Mouse (Mus musculus) forebrain, embryonic 11.5 days (tissue): Measurements from ENCODE around the gene Tnfrsf11a. TPM values are rescaled to one million over a fixed set of nuclear protein-coding genes. Genes with fewer than 3 reads are reported as not detected.
"Not testable (repeated sequence)": the region's sequence is repeated elsewhere in the genome, so short reads cannot be mapped to it uniquely, and the experiment has no call there.

Experiments
- ATAC-seq: fragments of 200-750 bp; cut with Nextera tagmentation; replicated peaks from 2 replicates; pipeline ENCODE4 v1.8.0; 2017; ENCODE audit warnings: moderate TSS enrichment; ENCODE audit not compliant: low FRiP score
- DNase-seq: peaks from one replicate; pipeline ENCODE4 v3.0.0-alpha.2; 2017; ENCODE audit warnings: low spot score
- H3K27ac ChIP-seq: fragments of 300-500 bp; sonication (generic); 2 replicates; pipeline ENCODE4 v1.5.1; 2014; ENCODE audit warnings: low read depth, low read length
- H3K27me3 ChIP-seq: fragments of 300-500 bp; sonication (generic); 2 replicates; pipeline ENCODE4 v1.6.1; 2014; ENCODE audit warnings: mild to moderate bottlenecking, low read length, mixed read lengths; ENCODE audit not compliant: control insufficient read depth, insufficient read depth
- H3K36me3 ChIP-seq: fragments of 300-500 bp; sonication (generic); 2 replicates; pipeline ENCODE4 v1.6.1; 2014; ENCODE audit warnings: mild to moderate bottlenecking, low read length, moderate library complexity, mixed read lengths; ENCODE audit not compliant: control insufficient read depth, insufficient read depth
- H3K4me1 ChIP-seq: fragments of 300-500 bp; sonication (generic); replicated peaks from 2 replicates; pipeline ENCODE4 v1.6.1; 2014; ENCODE audit warnings: low read length, mixed read lengths; ENCODE audit not compliant: control insufficient read depth, insufficient read depth
- H3K4me2 ChIP-seq: fragments of 300-500 bp; sonication (generic); 2 replicates; pipeline ENCODE4 v1.6.1; 2014; ENCODE audit warnings: low read depth, mild to moderate bottlenecking, low read length, moderate library complexity, mixed read lengths; ENCODE audit not compliant: severe bottlenecking
- H3K4me3 ChIP-seq: fragments of 300-500 bp; sonication (generic); 2 replicates; pipeline ENCODE4 v1.5.1; 2014; ENCODE audit warnings: low read depth, low read length
- H3K9ac ChIP-seq: fragments of 300-500 bp; sonication (generic); 2 replicates; pipeline ENCODE4 v1.6.1; 2014; ENCODE audit warnings: low read length
- H3K9me3 ChIP-seq: fragments of 300-500 bp; sonication (generic); 2 replicates; pipeline ENCODE4 v1.6.1; 2016; ENCODE audit warnings: low read length, mixed read lengths; ENCODE audit not compliant: control insufficient read depth
- WGBS: fragments of 180-500 bp; shearing (Covaris S2); extraction: QIAGEN DNeasy Blood & Tissue Kit; methylation state at CpG from one replicate; pipeline ENCODE4 v1.1.7; 2014; 5-methylcytosine and 5-hydroxymethylcytosine counted together
- polyA plus RNA-seq: library from polyadenylated mRNA; unstranded; fragments of >200 nt; fragmentation: Nextera tagmentation; extraction: Ambion mirVana; gene quantifications from 2 replicates; pipeline ENCODE4 v1.2.1, GENCODE M21; 2014

Tnfrsf11a gene
- polyA plus RNA-seq, 1 experiment from 2014 or later: 0.09 TPM

DNA sequence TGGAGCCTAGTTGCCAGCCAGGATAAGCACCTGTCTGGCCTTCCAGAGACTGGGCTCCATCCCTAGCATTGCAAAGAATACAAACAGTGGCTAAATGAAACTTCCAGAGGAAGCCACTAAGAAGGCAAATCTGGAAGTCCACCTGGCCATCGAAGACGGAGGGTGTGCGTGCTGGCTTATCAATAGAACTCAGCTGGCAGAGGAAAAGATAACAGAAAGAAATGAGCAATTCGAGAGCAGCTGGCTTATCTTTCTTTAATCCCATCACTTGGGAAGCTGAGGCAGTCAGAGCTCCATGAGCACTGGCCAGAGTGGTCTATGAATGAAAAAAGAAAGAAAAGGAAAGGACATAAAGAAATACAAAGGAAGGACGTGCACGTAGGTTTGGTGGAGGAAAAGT is 20.1 kb downstream of the Tnfrsf11a start:
- Histone ChIP-seq H3K9ac (no peak overlapping the region), H3K4me3 (no peak overlapping the region), H3K36me3 (no peaks in the 10 kb centered on the region), H3K9me3 (no peaks in the 10 kb centered on the region), H3K4me1 (no peaks in the 10 kb centered on the region), H3K27ac (no peak overlapping the region), H3K27me3 (no peaks in the 10 kb centered on the region), H3K4me2 (no peak overlapping the region)
- DNase-seq (no peak), ATAC-seq (no peak)
- 88% methylated on average over 6 of the region's 6 CpGs for WGBS

DNA sequence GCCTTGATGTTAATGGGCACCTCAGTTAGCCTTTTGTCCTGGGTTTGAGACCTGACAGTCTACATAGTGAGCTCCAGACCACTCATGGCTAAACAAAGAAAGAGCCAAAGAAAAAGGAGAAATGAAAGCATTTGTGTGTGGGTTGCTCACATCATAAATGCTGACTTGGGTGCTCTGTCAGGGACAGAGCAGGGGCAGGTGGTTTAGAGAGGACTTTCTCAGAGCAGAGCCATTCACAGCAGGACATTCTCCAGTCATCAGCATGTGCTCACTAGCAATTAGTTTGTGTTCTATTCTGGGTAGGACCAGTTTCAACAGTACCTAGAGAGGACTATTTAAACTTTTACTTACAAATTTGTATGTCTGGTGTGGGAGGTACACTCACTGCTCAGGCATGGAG is 20.7 kb downstream of the Tnfrsf11a start:
- Histone ChIP-seq H3K36me3 (no peaks in the 10 kb centered on the region), H3K4me3 (no peak overlapping the region), H3K4me1 (no peaks in the 10 kb centered on the region), H3K27me3 (no peaks in the 10 kb centered on the region), H3K4me2 (no peak overlapping the region), H3K9ac (no peak overlapping the region), H3K27ac (no peak overlapping the region), H3K9me3 (no peaks in the 10 kb centered on the region)
- ATAC-seq (no peak), DNase-seq (no peak)

DNA sequence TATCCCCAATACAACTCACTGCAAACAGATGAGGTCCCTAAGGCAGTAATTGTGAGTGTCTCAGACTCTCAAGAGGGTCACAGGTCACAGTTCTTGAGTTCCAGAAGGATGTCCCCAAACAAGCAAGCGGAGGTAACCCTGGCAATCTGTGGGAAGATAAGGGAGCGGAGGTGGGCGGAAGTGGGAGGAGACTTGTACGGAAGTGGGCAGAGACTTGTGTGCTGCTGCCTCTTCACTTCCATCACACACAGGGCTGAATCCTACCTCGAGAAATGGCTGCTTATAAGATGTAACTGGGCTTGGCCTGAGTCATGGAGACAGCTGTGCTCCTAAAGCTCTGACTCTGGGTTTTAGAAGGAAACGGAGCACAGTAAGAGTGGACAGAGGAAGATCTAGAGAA is 22.4 kb downstream of the Tnfrsf11a start:
- ATAC-seq: no peak
- no peak for DNase-seq
- Histone ChIP-seq H3K36me3 (no peaks in the 10 kb centered on the region), H3K27ac (no peak overlapping the region), H3K9ac (no peak overlapping the region), H3K4me1 (no peaks in the 10 kb centered on the region), H3K9me3 (no peaks in the 10 kb centered on the region), H3K4me2 (no peak overlapping the region), H3K4me3 (no peak overlapping the region), H3K27me3 (no peaks in the 10 kb centered on the region)
- 76% methylated on average over 6 of the region's 6 CpGs for WGBS

DNA sequence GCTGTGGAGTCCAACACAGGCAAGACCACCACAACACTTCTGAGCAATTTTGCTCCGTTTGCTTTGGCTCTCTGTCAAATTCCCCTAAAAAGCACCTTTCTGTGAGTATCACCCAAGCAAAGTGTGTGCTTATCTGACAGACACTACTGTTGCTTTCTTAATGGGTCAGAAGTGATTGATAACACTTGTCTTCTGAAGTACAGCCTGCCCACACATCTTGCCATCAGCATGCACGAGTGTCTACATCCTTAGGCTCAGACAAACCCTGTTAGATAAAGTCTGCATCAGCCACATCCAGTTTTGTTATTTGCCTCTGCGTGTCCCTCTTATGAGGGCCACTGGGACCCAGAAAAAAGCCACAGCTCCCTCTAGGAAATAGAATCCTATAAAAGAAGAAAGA is 23.8 kb downstream of the Tnfrsf11a start:
- Histone ChIP-seq H3K9me3 (no peaks in the 10 kb centered on the region), H3K9ac (no peak overlapping the region), H3K4me3 (no peak overlapping the region), H3K27me3 (no peaks in the 10 kb centered on the region), H3K27ac (no peak overlapping the region), H3K36me3 (no peaks in the 10 kb centered on the region), H3K4me2 (no peak overlapping the region), H3K4me1 (no peaks in the 10 kb centered on the region)
- no peak for DNase-seq
- WGBS: 86% methylated on average over 3 of the region's 3 CpGs
- no peak for ATAC-seq

DNA sequence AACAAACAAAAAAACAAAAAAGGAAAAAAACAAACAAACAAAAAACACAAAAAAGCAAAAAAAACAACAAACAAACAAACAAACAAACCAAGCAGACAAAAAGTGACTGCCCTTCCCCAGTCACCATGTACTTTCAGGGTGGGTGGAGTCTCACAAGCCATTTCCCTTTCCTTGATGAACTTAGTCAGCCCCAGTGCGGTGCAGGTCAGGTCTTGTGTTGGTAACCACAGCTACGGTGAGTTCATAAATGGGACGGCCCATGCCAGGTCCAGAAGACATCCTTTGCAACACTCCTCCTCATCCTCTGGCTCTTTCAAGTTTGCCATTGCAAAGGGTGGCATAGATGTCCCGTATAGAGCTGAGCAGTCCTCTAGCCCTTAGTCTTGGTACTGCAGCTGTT is 25.0 kb downstream of the Tnfrsf11a start:
- H3K27me3 ChIP-seq: no peaks in the 10 kb centered on the region
- H3K36me3 ChIP-seq: no peaks in the 10 kb centered on the region
- H3K9ac ChIP-seq: no peak overlapping the region
- 89% methylated on average over 4 of the region's 4 CpGs for WGBS
- no peak overlapping the region for H3K4me2 ChIP-seq
- H3K4me1 ChIP-seq: no peaks in the 10 kb centered on the region
- no peak for DNase-seq
- H3K27ac ChIP-seq: no peak overlapping the region
- ATAC-seq: no peak
- no peaks in the 10 kb centered on the region for H3K9me3 ChIP-seq
- no peak overlapping the region for H3K4me3 ChIP-seq

DNA sequence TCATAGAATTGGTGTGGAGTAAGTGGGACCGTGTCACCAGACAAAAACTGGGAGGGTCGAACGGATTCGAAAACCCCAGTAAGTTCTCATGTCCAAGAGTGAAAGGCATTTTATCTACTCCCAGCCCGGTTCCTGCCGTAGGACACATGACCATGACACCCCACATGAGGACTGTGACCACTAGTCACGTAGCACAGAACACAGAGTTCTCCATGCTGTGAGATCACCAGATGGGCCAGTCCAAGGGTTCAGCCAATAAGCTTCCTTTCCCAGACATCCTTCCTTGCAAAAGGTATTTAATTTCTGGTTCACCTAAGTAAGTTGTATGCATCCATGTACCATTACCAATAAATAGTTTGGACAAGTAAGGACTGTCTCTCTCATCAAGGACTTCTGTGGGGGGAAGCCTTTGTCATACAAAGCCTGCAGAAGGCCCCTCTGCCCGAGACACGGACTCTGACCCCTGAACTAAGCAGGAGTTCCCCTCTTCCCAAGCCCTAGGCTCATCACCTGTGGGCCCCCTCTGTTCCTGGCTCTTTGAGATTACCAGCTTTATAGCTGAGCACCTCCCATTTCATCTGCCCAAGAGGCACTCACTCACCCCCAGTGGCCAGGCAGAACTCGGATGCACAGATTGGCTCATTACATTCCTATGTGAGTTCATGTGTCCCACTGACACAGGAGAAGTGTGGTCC is 26.7 kb downstream of the Tnfrsf11a start:
- Histone ChIP-seq H3K9me3 (no peaks in the 10 kb centered on the region), H3K27me3 (no peaks in the 10 kb centered on the region)
- 92% methylated on average over 10 of the region's 10 CpGs for WGBS

DNA sequence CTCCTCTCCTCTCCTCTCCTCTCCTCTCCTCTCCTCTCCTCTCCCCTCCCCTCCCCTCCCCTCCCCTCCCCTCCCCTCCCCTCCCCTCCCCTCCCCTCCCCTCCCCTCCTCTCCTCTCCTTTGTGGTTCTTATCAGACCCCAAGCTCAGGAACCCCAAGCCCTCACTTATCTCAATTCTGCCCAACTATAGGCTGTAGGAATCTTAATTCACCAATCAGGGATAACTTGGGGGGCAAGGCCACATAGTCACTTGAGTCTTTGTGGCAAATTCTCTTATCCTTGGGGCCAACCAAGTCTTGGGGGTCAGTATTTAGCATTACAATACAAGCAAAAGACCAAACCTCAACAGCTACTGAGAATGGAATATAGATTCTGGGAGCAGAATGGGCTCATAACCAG is 31.5 kb downstream of the Tnfrsf11a start:
- not testable (repeated sequence) for H3K9me3 ChIP-seq, H3K27ac ChIP-seq, H3K27me3 ChIP-seq, H3K4me1 ChIP-seq, DNase-seq, H3K4me2 ChIP-seq, H3K4me3 ChIP-seq, ATAC-seq, H3K36me3 ChIP-seq, H3K9ac ChIP-seq

More for the DNA sequence above, 26.7 kb downstream of the Tnfrsf11a start:
- Histone ChIP-seq H3K9ac (no peak overlapping the region), H3K4me1 (no peaks in the 10 kb centered on the region), H3K36me3 (no peaks in the 10 kb centered on the region), H3K27ac (no peak overlapping the region), H3K4me2 (no peak overlapping the region), H3K4me3 (no peak overlapping the region)
- DNase-seq (no peak), ATAC-seq (no peak)

DNA sequence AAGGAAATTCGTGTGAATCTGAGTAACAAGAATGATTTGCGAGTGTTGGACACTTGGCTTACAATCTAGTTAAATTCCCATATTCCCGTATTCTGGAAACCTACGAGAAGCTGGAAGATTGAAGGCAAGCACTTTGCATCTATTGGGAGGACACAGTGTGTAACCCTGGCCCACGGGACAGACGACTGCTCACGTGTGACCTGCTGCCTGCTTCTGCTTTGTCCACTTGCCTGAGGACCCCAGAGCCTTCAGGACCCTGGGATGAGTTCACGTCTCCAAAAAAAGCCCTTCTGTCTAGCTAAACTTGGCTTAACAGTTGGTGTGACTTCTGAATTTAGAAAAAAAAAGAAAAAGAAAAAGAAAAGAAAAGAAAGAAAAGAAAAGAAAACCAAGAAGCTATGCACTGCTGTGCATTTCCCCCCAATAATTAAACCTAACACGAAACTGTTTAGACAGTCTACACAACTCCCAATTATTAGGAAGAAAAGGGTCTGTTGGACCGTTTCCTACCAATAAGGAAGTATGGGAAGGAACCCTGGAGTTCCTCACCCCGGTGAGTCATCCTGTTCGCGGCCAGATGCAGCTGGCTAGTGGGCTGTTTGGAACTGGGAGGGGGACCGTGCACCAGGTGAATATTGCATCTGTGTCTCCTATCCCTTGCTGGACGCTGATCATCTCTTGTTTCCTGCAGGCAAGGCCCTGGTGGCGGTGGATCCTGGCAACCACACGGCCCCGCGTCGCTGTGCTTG is 32.6 kb downstream of the Tnfrsf11a start:
- no peaks in the 10 kb centered on the region for H3K9me3 ChIP-seq
- WGBS: 86% methylated on average over 20 of the region's 20 CpGs
- no peak overlapping the region for H3K9ac ChIP-seq
- no peaks in the 10 kb centered on the region for H3K4me1 ChIP-seq
- H3K27me3 ChIP-seq: no peaks in the 10 kb centered on the region
- no peak overlapping the region for H3K4me2 ChIP-seq
- H3K4me3 ChIP-seq: no peak overlapping the region
- ATAC-seq (0 out of 2 replicates have a peak, but pooled peaks have one; percentile 6), DNase-seq (no peak)
- H3K27ac ChIP-seq: no peak overlapping the region
- no peaks in the 10 kb centered on the region for H3K36me3 ChIP-seq

DNA sequence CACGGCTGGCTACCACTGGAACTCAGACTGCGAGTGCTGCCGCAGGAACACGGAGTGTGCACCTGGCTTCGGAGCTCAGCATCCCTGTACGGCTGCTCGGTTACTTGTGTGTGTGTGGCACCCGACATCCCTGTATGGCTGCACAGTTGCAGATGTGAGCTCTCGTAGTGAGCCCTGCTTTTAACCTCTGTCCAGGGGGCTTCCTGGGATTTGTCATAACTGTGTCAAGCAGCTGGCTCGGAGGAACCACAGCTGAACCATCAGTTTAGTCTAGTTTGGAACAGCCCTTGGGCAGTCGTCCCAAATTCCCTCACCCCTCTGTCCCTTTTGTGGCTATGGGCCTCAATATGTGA is 33.2 kb downstream of the Tnfrsf11a start:
- ATAC-seq (0 out of 2 replicates have a peak, but pooled peaks have one; percentile 35), DNase-seq (no peak)
- H3K36me3 ChIP-seq: no peaks in the 10 kb centered on the region
- 81% methylated on average over 11 of the region's 11 CpGs for WGBS
- no peak overlapping the region for H3K27ac ChIP-seq
- H3K9ac ChIP-seq: no peak overlapping the region
- H3K9me3 ChIP-seq: no peaks in the 10 kb centered on the region
- H3K27me3 ChIP-seq: no peaks in the 10 kb centered on the region
- H3K4me1 ChIP-seq: no peaks in the 10 kb centered on the region
- H3K4me3 ChIP-seq: no peak overlapping the region
- no peak overlapping the region for H3K4me2 ChIP-seq
